Mouse (Mus musculus): ENCODE measurements at regions not wholly inside any gene's neighbourhood (a gene's known extent, or its start where the extent isn't known, plus 50 kb on each side); places are given as distances from the start of the nearest gene placed in this dataset.

DNA sequence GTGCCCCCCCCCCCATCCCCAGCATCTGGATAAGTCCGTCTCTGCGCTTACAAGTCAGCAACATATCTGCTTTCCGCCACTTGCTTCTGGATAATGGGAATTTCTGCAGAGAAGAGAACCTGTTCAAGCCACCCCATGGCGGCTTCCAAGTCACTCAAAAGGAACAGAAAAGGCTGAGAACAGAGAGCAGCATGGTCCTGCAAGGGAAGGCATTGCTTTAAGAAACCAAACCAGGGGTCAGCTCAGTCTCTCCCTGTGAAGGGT lies 137.5 kb upstream of the Mafb start:
- in situ Hi-C loops (cut with MboI; ENCODE audit: low sequenced_read_pairs in 2 of 2, unreplicated experiment in 2 of 2): no loop called here
- H3K4me1 ChIP-seq (ENCODE audit: control insufficient read depth in 2 of 2, insufficient read depth in 2 of 2, low read length in 2 of 2, poor library complexity in 1 of 2): 0 out of 4 replicates have a peak, but pooled peaks cover 0 to 5% of the 10 kb centered on the region in 2 experiments
- H3K27ac ChIP-seq (ENCODE audit: insufficient read depth, low read depth, low read length, poor library complexity, severe bottlenecking): no peak overlapping the region
- no peak overlapping the region for H3K4me3 ChIP-seq (ENCODE audit: insufficient read depth in 1 of 2, low read depth in 1 of 2, low read length in 2 of 2, poor library complexity in 1 of 2, severe bottlenecking in 1 of 2)
- no peak overlapping the region for H3K9ac ChIP-seq (ENCODE audit: insufficient read depth, low read depth, low read length, poor library complexity, severe bottlenecking)
- TF ChIP-seq ZNF384 (IDR thresholded peaks at IDR 0.05; ENCODE audit: low read depth, low read length) (no peak), HCFC1 (IDR thresholded peaks at IDR 0.05; ENCODE audit: borderline replicate concordance, insufficient read depth, low read length) (no peak), CHD2 (IDR thresholded peaks at IDR 0.05; ENCODE audit: low read depth, low read length) (no peak), ZC3H11A (IDR thresholded peaks at IDR 0.05; ENCODE audit: borderline replicate concordance, low read depth, low read length) (no peak), MAFK (IDR thresholded peaks at IDR 0.05; ENCODE audit: insufficient read depth, low read depth, low read length) (no peak)
- no peak for DNase-seq (ENCODE audit: low read depth, low spot score)
- no peaks in the 10 kb centered on the region for H3K36me3 ChIP-seq (ENCODE audit: control insufficient read depth, insufficient read depth, low read length, poor library complexity, severe bottlenecking)
- no peaks in the 10 kb centered on the region for H3K9me3 ChIP-seq (ENCODE audit: control insufficient read depth, insufficient read depth, low read depth, low read length)

DNA sequence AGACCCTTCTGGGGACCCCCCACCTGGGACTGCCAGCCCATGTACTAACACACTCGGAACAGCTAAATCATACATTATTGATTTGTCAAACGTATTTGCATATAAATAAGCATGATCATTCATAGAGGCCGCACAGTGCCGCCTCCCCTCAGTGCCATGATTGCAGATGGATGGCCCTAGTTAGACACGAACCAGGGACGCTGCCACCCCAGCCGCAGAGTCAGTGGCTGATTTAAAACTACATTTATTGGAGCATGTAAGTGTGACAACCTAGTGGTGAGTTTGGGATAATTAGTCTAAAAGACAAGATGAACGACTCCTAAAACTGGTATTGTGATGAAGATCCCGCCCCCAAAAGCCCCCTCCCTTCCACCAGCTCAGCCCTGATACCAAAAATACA lies 138.3 kb upstream of the Top1 start:
- TF ChIP-seq ZNF384 (IDR thresholded peaks at IDR 0.05; ENCODE audit: low read depth, low read length) (no peak), ZC3H11A (IDR thresholded peaks at IDR 0.05; ENCODE audit: borderline replicate concordance, low read depth, low read length) (no peak), HCFC1 (IDR thresholded peaks at IDR 0.05; ENCODE audit: borderline replicate concordance, insufficient read depth, low read length) (no peak), MAFK (IDR thresholded peaks at IDR 0.05; ENCODE audit: insufficient read depth, low read depth, low read length) (no peak), CHD2 (IDR thresholded peaks at IDR 0.05; ENCODE audit: low read depth, low read length) (no peak)
- H3K4me1 ChIP-seq (ENCODE audit: control insufficient read depth in 2 of 2, insufficient read depth in 2 of 2, low read length in 2 of 2, poor library complexity in 1 of 2): peaks cover 5 to 12% of the 10 kb centered on the region in 2 experiments; a peak in 2 of 4 replicates
- no peak for DNase-seq (ENCODE audit: low read depth, low spot score)
- in situ Hi-C loops (cut with MboI; ENCODE audit: low sequenced_read_pairs in 2 of 2, unreplicated experiment in 2 of 2): no loop called here
- H3K4me3 ChIP-seq (ENCODE audit: insufficient read depth in 1 of 2, low read depth in 1 of 2, low read length in 2 of 2, poor library complexity in 1 of 2, severe bottlenecking in 1 of 2): no peak overlapping the region
- H3K27ac ChIP-seq (ENCODE audit: insufficient read depth, low read depth, low read length, poor library complexity, severe bottlenecking): no peak overlapping the region
- H3K9me3 ChIP-seq (ENCODE audit: control insufficient read depth, insufficient read depth, low read depth, low read length): no peaks in the 10 kb centered on the region
- H3K36me3 ChIP-seq (ENCODE audit: control insufficient read depth, insufficient read depth, low read length, poor library complexity, severe bottlenecking): no peaks in the 10 kb centered on the region
- H3K9ac ChIP-seq (ENCODE audit: insufficient read depth, low read depth, low read length, poor library complexity, severe bottlenecking): no peak overlapping the region

DNA sequence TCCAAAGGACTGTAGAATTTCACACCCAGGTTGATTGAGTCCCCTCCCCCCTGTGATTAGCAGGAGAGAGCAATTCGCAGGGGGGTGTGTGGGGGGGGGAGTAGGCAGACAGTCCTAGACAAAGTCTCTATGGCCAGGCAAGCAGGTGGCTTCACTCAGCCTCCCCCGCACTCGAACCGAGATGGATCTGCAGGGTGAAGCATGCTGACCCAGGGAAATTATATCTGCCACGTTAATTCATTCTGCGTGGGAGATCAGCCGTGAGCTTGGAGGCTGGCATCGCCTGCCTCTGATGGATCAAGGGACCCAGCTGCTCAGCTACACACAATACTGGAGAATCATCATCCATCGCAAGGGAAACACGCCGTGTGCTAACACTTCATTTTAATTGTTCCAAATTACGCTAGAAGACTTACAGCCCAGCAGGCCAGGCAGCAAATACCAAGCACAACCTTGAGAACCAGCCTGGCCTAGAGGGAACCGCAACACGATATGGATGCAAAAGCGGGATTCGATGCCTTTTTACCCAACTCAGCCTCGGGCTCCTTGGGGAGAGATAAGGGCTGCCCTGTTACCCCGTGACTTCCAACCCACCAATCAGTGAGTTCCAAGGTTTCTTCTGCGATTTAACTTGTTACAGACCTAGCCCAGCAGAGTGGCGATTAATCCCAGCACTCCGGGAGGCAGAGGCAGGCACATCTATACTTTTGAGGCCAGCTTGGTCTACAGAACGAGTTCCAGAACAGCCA lies 137.7 kb upstream of the Top1 start:
- Histone ChIP-seq H3K27ac (ENCODE audit: insufficient read depth, low read depth, low read length, poor library complexity, severe bottlenecking) (no peak overlapping the region), H3K36me3 (ENCODE audit: control insufficient read depth, insufficient read depth, low read length, poor library complexity, severe bottlenecking) (no peaks in the 10 kb centered on the region), H3K9me3 (ENCODE audit: control insufficient read depth, insufficient read depth, low read depth, low read length) (no peaks in the 10 kb centered on the region), H3K4me3 (ENCODE audit: insufficient read depth in 1 of 2, low read depth in 1 of 2, low read length in 2 of 2, poor library complexity in 1 of 2, severe bottlenecking in 1 of 2) (no peak overlapping the region), H3K4me1 (ENCODE audit: control insufficient read depth in 2 of 2, insufficient read depth in 2 of 2, low read length in 2 of 2, poor library complexity in 1 of 2) (peaks cover 5 to 12% of the 10 kb centered on the region in 2 experiments; a peak in 2 of 4 replicates), H3K9ac (ENCODE audit: insufficient read depth, low read depth, low read length, poor library complexity, severe bottlenecking) (no peak overlapping the region)
- DNase-seq (ENCODE audit: low read depth, low spot score): no peak
- no peak for TF ChIP-seq HCFC1 (IDR thresholded peaks at IDR 0.05; ENCODE audit: borderline replicate concordance, insufficient read depth, low read length)
- no peak for TF ChIP-seq ZNF384 (IDR thresholded peaks at IDR 0.05; ENCODE audit: low read depth, low read length)
- no peak for TF ChIP-seq MAFK (IDR thresholded peaks at IDR 0.05; ENCODE audit: insufficient read depth, low read depth, low read length)
- no peak for TF ChIP-seq ZC3H11A (IDR thresholded peaks at IDR 0.05; ENCODE audit: borderline replicate concordance, low read depth, low read length)
- no peak for TF ChIP-seq CHD2 (IDR thresholded peaks at IDR 0.05; ENCODE audit: low read depth, low read length)
- in situ Hi-C loops (cut with MboI; ENCODE audit: low sequenced_read_pairs in 2 of 2, unreplicated experiment in 2 of 2): no loop called here

DNA sequence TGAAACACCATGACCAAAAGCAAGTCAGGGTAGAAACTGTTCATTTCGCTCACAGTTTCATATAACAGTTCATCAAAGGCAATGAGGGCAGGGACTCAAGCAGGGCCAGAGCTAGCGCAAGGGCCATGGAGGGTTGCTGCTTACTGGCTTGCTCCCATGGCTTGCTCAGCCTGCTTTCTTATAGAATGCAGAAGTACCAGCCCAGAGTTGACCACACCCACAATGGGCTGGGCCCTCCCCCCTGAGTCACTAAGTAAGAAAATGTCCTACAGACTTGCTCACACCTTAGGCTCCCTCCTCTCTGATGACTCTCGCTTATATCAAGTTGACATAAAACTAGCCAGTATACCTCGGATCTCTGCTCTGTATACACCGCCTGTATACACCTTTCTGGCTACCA lies 135.5 kb upstream of the Top1 start:
- in situ Hi-C loops (cut with MboI; ENCODE audit: low sequenced_read_pairs in 2 of 2, unreplicated experiment in 2 of 2): no loop called here
- DNase-seq (ENCODE audit: low read depth, low spot score): peak; percentile 42
- Histone ChIP-seq H3K4me1 (ENCODE audit: control insufficient read depth in 2 of 2, insufficient read depth in 2 of 2, low read length in 2 of 2, poor library complexity in 1 of 2) (peaks cover 5 to 12% of the 10 kb centered on the region in 2 experiments; a peak in 2 of 4 replicates), H3K9me3 (ENCODE audit: control insufficient read depth, insufficient read depth, low read depth, low read length) (no peaks in the 10 kb centered on the region), H3K27ac (ENCODE audit: insufficient read depth, low read depth, low read length, poor library complexity, severe bottlenecking) (no peak overlapping the region), H3K9ac (ENCODE audit: insufficient read depth, low read depth, low read length, poor library complexity, severe bottlenecking) (no peak overlapping the region), H3K36me3 (ENCODE audit: control insufficient read depth, insufficient read depth, low read length, poor library complexity, severe bottlenecking) (no peaks in the 10 kb centered on the region), H3K4me3 (ENCODE audit: insufficient read depth in 1 of 2, low read depth in 1 of 2, low read length in 2 of 2, poor library complexity in 1 of 2, severe bottlenecking in 1 of 2) (no peak overlapping the region)
- TF ChIP-seq MAFK (IDR thresholded peaks at IDR 0.05; ENCODE audit: insufficient read depth, low read depth, low read length) (no peak), ZC3H11A (IDR thresholded peaks at IDR 0.05; ENCODE audit: borderline replicate concordance, low read depth, low read length) (no peak), HCFC1 (IDR thresholded peaks at IDR 0.05; ENCODE audit: borderline replicate concordance, insufficient read depth, low read length) (no peak)
